Mouse (Mus musculus): ENCODE measurements at regions not wholly inside any gene's neighbourhood (a gene's known extent, or its start where the extent isn't known, plus 50 kb on each side); places are given as distances from the start of the nearest gene placed in this dataset.

GRCm38 (mm10) chr4:75394992-75395391 is 116.9 kb upstream of the Dmac1 start:
- TF ChIP-seq CTCF (IDR thresholded peaks at IDR 0.05; ENCODE audit: low read depth), result no peak
- TF ChIP-seq EP300 (optimal IDR thresholded peaks at IDR 0.05), result no peak

Measured in stomach, postnatal 0 days (tissue).